Mouse (Mus musculus) skeletal muscle tissue, postnatal 0 days (tissue): ENCODE measurements around the gene Actg1. TPM values are rescaled to one million over a fixed set of nuclear protein-coding genes. Genes with fewer than 3 reads are reported as not detected.

Source experiments
- microRNA-seq, 2 experiments: library from miRNA; unstranded; fragments of <30 nt; microRNA quantifications; one replicate each; pipeline ENCODE4; 2016
- polyA plus RNA-seq: library from polyadenylated mRNA; unstranded; fragments of >200 nt; fragmentation: Nextera tagmentation; extraction: Ambion mirVana; gene quantifications from 2 replicates; pipeline ENCODE4 v1.2.1, GENCODE M21; 2015

Actg1 gene
- 620 and 703 TPM in 2 replicates for polyA plus RNA-seq

GRCm38 (mm10) chr11:120347791-120348683, at the start of gene Actg1:
Gene Actg1, minus strand, starts transcription at chr11:120348542.

GRCm38 (mm10) chr11:120378611-120379540, 30.5 kb upstream of the Actg1 start, which contains the start of gene Faap100:
Gene Faap100, minus strand, starts transcription at chr11:120378764.

GRCm38 (mm10) chr11:120361295-120361694, 13.0 kb upstream of the Actg1 start, which contains the start of gene Fscn2:
Gene Fscn2, plus strand, starts transcription at chr11:120361534.

Small RNA genes within 50 kb of the gene (microRNA-seq; reads per million reads assigned to microRNA genes)
- gene Gm23419 (0 to 0.10 reads per million in 2 experiments), gene Mir6935 (1.5 to 2.5 reads per million in 2 experiments)

Other genes starting within 250 kb of the Actg1 start
- 8.4 and 8.9 TPM in 2 replicates for gene Tepsin, start 249.8 kb downstream of the Actg1 start, polyA plus RNA-seq
- gene Ndufaf8, start 249.6 kb downstream of the Actg1 start, polyA plus RNA-seq = 89.7 and 97.9 TPM in 2 replicates
- 36.1 and 43.6 TPM in 2 replicates for gene Slc38a10, start 197.2 kb downstream of the Actg1 start, polyA plus RNA-seq
- 2.8 and 3.3 TPM in 2 replicates for gene Bahcc1, start 115.6 kb downstream of the Actg1 start, polyA plus RNA-seq
- 3.7 and 3.9 TPM in 2 replicates for gene Fscn2, start 13.0 kb upstream of the Actg1 start, polyA plus RNA-seq
- 13.6 and 17.9 TPM in 2 replicates for gene Faap100, start 30.2 kb upstream of the Actg1 start, polyA plus RNA-seq
- gene Nploc4, start 89.2 kb upstream of the Actg1 start, polyA plus RNA-seq = 26.1 and 28.5 TPM in 2 replicates
- gene Tspan10, start 94.1 kb upstream of the Actg1 start, polyA plus RNA-seq = 0.07 TPM in 1 of 2 replicates, not detected in the other
- gene Pde6g, start 105.0 kb upstream of the Actg1 start, polyA plus RNA-seq = 0.32 and 0.35 TPM in 2 replicates
- 40.3 and 48.5 TPM in 2 replicates for gene Oxld1, start 109.5 kb upstream of the Actg1 start, polyA plus RNA-seq
- gene Ccdc137, start 109.6 kb upstream of the Actg1 start, polyA plus RNA-seq = 8.1 and 8.7 TPM in 2 replicates
- 28.0 and 33.5 TPM in 2 replicates for gene Arl16, start 119.1 kb upstream of the Actg1 start, polyA plus RNA-seq
- gene Mrpl12, start 136.1 kb upstream of the Actg1 start, polyA plus RNA-seq = 191 and 195 TPM in 2 replicates
- 15.4 and 38.7 TPM in 2 replicates for gene Slc25a10, start 143.3 kb upstream of the Actg1 start, polyA plus RNA-seq
- gene Gcgr, start 182.2 kb upstream of the Actg1 start, polyA plus RNA-seq = 0.17 and 0.27 TPM in 2 replicates
- gene Mcrip1, start 201.2 kb upstream of the Actg1 start, polyA plus RNA-seq = 123 and 145 TPM in 2 replicates
- 121 and 146 TPM in 2 replicates for gene Ppp1r27, start 202.6 kb upstream of the Actg1 start, polyA plus RNA-seq
- gene P4hb, start 224.7 kb upstream of the Actg1 start, polyA plus RNA-seq = 311 and 389 TPM in 2 replicates
- gene Arhgdia, start 233.1 kb upstream of the Actg1 start, polyA plus RNA-seq = 252 and 323 TPM in 2 replicates
- 130 and 181 TPM in 2 replicates for gene Alyref, start 249.8 kb upstream of the Actg1 start, polyA plus RNA-seq
- 109 and 118 TPM in 2 replicates for gene Anapc11, start 249.9 kb upstream of the Actg1 start, polyA plus RNA-seq